Mouse (Mus musculus) regulatory T cell (primary cell): ENCODE measurements around the gene Fam129b.

Experiments
- in situ Hi-C: fragments of 300-600 bp; cut with MboI, MseI; formaldehyde crosslinking; loops from one replicate; pipeline ENCODE4 v1.15.1; 2025; ENCODE audit warnings: high pct_unique_total_duplicates

The Fam129b gene

DNA sequence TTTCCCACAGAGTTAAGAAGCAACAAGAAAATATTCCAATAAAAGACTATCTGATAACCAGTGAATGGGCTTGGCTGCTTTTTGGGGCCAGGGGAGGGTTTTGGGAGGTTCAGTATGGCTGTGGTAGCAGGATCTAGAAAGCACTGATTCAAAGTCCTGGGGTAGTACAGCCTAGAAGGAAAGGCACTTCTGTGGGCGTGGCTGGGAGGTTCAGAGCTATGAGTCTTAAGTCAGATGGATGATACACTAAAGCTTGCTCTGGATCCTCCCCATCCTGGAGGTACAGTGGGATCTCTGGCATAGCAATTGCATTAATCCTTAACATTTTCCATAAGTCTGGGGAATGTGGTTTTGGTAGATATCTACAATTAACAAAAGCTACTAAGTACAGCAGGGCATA is 88.1 kb downstream of the Fam129b start:
- in situ Hi-C loops = loop anchor here (10.0 kb wide), 1 partner anchor 1279 kb away; the partner anchor contains the start of gene Abl1

DNA sequence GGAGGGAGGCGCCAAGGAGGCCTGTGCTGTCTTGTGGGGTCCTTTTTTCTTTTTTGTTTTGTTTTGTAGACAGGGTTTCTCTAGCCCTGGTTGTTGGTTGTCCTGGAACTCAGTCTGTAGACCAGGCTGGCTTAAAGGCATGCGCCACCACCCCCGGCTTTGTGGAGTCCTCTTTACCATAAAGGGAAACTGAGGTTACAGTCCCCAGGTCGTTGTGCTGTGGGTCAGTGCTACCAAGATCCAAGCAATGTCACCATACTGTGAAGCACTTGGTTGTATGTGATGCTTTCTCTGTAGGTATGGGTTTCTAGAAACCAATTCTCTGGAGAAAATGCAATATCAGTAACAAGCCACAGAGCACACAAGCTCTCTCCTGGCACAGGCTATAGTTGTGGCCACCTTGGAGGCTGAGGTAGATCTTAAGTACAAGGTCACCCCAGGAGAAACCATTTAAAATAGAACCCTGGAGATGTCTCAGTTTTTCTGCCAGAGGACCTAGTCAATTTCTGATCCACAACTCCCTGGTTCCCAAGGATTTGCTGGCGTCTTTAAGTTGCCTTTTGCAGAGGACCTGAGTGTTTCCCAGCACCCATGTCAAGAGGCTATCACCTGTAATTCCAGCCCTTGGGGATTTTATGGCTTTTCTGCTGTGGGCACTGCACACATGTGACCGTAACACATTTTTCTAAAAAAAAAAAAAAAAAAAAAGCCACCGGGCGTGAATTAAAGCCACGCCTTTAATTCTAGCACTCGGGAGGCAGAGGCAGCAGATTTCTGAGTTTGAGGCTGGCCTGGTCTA is 88.9 kb downstream of the Fam129b start:
- in situ Hi-C loops = loop anchor here (10.0 kb wide), 1 partner anchor 1280 kb away; the partner anchor contains the start of gene Abl1

DNA sequence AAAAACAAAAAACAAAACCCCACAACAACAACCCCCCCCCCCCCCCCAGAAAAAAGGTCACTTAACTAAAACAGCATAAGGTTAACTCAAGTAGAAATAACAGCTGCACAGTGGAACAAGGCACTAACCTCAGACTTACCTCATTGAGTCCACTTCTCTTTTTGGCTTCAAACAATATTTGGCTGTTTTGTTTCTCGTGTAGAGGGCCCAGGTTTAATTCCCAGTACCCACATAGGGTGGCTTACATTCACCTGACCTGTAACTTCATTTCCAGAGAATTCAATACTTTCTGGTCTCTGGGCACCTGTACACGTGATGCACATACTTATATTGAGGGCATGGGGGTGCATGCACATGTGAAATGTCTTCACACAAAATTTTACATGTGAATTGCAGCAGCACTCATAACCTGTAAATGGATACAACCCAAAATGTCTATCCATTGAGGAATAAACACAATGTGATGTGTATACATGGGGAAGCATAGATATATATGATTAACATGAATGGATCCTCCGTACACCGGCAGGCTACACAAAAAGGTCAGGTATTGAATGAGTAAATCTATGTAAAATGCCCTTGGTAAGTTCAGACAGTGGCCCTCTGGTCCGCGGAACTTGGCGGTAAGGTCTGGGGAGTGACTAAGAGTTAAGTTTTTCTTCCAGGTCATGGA is 89.7 kb downstream of the Fam129b start:
- in situ Hi-C loops = loop anchor here (10.0 kb wide), 1 partner anchor 1281 kb away; the partner anchor contains the start of gene Abl1

DNA sequence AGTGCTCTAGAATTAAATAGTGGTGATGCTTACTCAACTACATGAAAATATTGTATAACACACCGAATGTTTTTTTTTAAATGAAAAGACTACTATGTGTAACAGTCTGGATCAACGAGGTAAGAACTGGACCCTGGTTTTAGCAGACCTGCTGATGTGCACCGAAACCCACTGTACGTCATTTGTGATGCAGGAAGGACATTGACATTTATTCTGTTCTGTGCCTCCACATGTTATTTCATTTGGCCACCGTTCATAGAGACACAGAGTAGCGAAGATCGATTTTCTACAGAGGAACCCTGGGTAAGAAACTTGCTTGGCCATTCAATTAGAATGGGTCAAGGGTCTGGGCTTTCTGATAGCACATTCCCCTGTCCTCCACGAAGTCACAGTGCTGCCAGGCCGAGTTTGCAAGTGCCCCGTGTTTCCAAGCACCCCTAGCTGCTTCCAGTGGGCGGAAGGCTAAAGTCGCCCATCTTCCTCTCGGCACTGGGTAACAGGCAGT is 90.3 kb downstream of the Fam129b start:
- in situ Hi-C loops = loop anchor here (10.0 kb wide), 1 partner anchor 1281 kb away; the partner anchor contains the start of gene Abl1

DNA sequence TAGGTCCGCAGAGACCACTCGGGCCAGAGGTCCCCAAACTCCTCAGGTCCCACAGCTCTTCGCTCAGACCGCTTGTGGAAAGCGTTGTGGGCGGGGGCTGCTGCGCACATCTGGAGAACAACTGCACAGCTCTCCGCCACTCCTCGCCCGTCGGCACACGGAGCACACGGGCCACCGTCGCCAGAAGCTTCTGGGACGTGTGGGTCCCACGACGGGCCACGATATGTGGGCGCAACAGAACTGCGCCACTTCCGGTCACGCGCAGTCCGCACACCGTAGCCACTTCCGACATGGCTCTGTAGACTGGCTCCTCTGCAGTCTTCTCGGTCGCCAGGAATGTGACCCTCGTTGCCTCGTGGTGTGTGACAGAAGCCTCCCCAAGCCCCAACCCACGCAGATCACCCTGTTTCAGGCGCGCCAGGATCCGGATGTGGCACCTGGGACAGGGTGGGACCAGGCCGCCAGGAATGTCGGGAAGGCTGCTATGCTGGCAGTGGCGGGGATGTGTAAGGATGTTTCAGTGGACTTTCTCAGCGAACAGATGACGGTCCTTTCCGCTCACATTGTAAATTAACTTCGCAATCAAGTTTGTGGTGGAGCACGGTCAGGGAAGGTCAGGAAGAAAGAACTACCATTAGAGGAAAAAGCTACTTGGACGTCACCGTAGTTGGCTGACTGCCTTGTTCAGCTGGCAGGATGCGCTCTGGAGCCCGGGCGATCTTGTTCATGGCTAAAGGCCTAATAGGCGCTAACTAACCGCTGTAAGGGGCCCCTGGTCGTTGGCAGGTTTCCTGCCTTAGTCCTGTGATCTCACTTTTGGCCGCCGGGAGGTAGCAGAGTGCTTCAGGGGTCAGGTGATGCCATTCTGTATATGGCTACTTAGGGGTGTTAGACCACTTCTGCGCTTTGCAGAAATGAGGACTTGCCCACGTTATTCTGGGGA is 91.0 kb downstream of the Fam129b start:
- in situ Hi-C loops = loop anchor here (10.0 kb wide), 1 partner anchor 1282 kb away; the partner anchor contains the start of gene Abl1

DNA sequence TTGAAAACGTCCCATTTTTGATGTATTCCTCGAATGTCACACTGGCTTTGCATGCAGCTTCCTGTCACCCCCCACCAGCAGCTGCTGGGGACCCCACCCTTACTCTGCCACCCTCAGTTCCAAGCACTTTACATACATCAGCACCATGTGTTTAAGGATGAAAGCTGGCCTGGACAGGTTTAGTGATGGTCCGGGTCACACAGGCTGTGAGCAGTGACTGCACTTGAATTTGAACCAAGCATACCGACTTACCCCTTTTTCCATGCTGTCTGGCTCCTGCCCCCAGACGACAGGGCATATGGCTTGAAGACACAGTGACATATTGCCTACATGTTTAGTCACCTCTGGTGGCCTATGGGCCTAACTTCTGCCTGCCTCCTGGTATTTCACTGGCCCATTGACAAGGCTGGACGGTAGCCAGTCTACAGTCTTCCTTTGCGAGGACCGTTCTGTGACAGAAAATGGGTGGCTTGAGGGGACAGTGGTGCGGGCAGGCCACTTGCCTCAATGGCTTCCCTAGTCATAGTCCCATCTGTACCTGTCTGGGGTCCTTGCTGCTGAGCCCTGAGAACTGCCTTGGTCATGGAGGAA is 92.2 kb downstream of the Fam129b start:
- in situ Hi-C loops = loop anchor here (10.0 kb wide), 1 partner anchor 1283 kb away; the partner anchor contains the start of gene Abl1

DNA sequence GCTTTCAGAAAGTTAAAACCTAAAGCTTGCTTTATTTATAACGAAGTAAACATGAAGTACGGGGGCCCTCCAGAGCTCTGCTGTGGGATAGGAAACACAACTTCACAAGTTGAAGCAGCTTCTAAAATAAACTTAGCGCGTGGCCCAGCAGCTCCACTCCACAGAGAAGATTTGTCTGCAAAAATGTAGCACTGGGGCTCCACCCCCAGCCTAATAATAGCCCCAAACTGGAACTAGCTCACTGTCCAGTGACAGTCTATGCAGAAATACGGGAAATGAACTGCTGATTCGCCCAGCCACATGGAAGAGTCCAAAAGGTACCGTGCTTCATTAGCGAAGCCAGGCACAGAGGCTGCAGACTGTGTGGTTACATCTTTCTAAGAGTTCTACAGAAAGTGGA is 93.4 kb downstream of the Fam129b start:
- in situ Hi-C loops = loop anchor here (10.0 kb wide), 1 partner anchor 1285 kb away; the partner anchor contains the start of gene Abl1

DNA sequence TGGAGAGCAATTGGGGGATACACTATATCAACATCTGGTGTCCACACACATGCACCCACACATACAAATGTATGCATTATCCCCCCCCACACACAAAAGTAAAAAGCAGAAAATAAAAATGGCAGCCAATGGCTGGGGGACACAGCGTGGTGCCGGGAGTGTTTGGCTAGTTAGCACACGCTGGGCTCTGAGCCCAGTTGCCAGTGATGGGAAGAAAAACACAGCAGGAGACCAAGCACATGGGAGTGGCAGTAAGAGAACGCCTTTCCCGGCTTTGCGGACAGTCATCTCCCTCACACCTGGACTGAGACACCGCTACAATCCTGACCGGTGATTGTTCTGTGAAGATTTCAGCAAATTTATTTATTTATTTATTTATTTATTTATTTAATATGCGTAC is 95.3 kb downstream of the Fam129b start:
- in situ Hi-C loops = no loop called here

DNA sequence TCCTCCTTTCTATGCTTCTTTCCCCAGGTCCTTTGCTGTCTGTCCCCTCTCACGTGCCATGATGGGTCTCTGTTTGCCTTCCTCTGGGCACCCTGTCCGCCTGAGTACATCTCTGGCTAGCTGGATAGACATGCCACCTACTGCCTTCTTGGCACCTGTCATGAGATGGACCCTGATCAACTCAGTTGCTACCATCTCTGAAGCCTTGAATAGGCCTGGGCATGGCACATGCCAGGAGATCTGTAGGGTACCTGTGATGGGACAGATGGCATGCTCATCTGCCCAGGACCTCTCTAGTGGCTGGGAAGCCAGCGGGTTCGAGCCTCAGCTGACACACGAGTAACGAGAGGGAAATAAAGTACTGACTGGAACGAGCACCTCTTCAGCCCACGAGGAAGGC is 98.3 kb downstream of the Fam129b start:
- in situ Hi-C loops = no loop called here
